Mouse (Mus musculus): ENCODE measurements around the gene Zbtb43. TPM values are rescaled to one million over a fixed set of nuclear protein-coding genes. Genes with fewer than 3 reads are reported as not detected.

Gene Zbtb43
- total RNA-seq, 2 experiments from 2014 or later = 17.5 to 20.6 TPM

GRCm38 (mm10) chr2:33430771-33431699, 37.3 kb downstream of the Zbtb43 start, which contains the start of gene Zbtb34:
TSS of gene Zbtb34 (minus strand) at chr2:33431324.
- intact Hi-C loops (cut with DNase I) = loop anchor here (2.0 kb wide), 2 partner anchors 36 to 60 kb away; partner anchors contain the start of gene Ralgps1

GRCm38 (mm10) chr2:33430081-33430770, 38.1 kb downstream of the Zbtb43 start:
- intact Hi-C loops (cut with DNase I) = loop anchor here (2.0 kb wide), 2 partner anchors 37 to 59 kb away; partner anchors contain the start of gene Ralgps1
- DNase-seq = peak in 1 of 2 experiments; percentile 35

More at GRCm38 (mm10) chr2:33430771-33431699, 37.3 kb downstream of the Zbtb43 start, which contains the start of gene Zbtb34:
- DNase-seq = peak; percentile 75 to 85

- peak; percentile 39 to 47 for DNase-seq
- intact Hi-C loops (cut with DNase I) = no loop called here
Measured at GRCm38 (mm10) chr2:33429339-33429738, 39.0 kb downstream of the Zbtb43 start.

- no peak for DNase-seq
- intact Hi-C loops (cut with DNase I) = no loop called here
Measured at GRCm38 (mm10) chr2:33426640-33427398, 41.5 kb downstream of the Zbtb43 start.

- intact Hi-C loops (cut with DNase I) = no loop called here
- DNase-seq = no peak
Measured at GRCm38 (mm10) chr2:33417454-33417853, 50.9 kb downstream of the Zbtb43 start.

GRCm38 (mm10) chr2:33414019-33414418, 54.3 kb downstream of the Zbtb43 start:
- intact Hi-C loops (cut with DNase I) = no loop called here
- DNase-seq = no peak

- intact Hi-C loops (cut with DNase I) = no loop called here
- no peak for DNase-seq
Measured at GRCm38 (mm10) chr2:33412111-33412510, 56.2 kb downstream of the Zbtb43 start.

GRCm38 (mm10) chr2:33403511-33404003, 64.8 kb downstream of the Zbtb43 start:
- intact Hi-C loops (cut with DNase I) = loop anchor here (2.0 to 10.0 kb wide), 2 partner anchors 249 to 409 kb away; no protein-coding TSS in a partner anchor
- no peak for DNase-seq

- intact Hi-C loops (cut with DNase I) = loop anchor here (2.0 to 10.0 kb wide), 2 partner anchors 248 to 408 kb away; no protein-coding TSS in a partner anchor
- no peak for DNase-seq
Measured at GRCm38 (mm10) chr2:33402638-33403037, 65.7 kb downstream of the Zbtb43 start.

GRCm38 (mm10) chr2:33402236-33402635, 66.1 kb downstream of the Zbtb43 start:
- intact Hi-C loops (cut with DNase I) = loop anchor here (2.0 to 10.0 kb wide), 2 partner anchors 247 to 407 kb away; no protein-coding TSS in a partner anchor
- peak; percentile 58 to 63 for DNase-seq

- DNase-seq = no peak
- intact Hi-C loops (cut with DNase I) = loop anchor here (10.0 kb wide), 1 partner anchor 406 kb away; no protein-coding TSS in a partner anchor
Measured at GRCm38 (mm10) chr2:33401217-33401616, 67.1 kb downstream of the Zbtb43 start.

- no peak for DNase-seq
- intact Hi-C loops (cut with DNase I) = loop anchor here (10.0 kb wide), 1 partner anchor 406 kb away; no protein-coding TSS in a partner anchor
Measured at GRCm38 (mm10) chr2:33400541-33400940, 67.8 kb downstream of the Zbtb43 start.

Other genes with a start within 250 kb of the Zbtb43 start
- gene Ralgps1, start 97.1 kb downstream of the Zbtb43 start, total RNA-seq (2021) = 1 to 10 TPM; 4.8 to 5.6 TPM
- 1 to 10 TPM; 7.4 to 7.7 TPM for gene Zbtb34, start 37.2 kb downstream of the Zbtb43 start, total RNA-seq (2021)
- gene Lmx1b, start 172.0 kb upstream of the Zbtb43 start, total RNA-seq (2021) = under 1 TPM; 0.05 to 0.08 TPM